Mouse (Mus musculus) embryonic facial prominence, embryonic 11.5 days (tissue): ENCODE measurements around the gene D10Wsu102e. TPM values are rescaled to one million over a fixed set of nuclear protein-coding genes. Genes with fewer than 3 reads are reported as not detected.
"Not testable (repeated sequence)": the region's sequence is repeated elsewhere in the genome, so short reads cannot be mapped to it uniquely, and the experiment has no call there.

Experiments
- ATAC-seq: fragments of 200-750 bp; cut with Nextera tagmentation; replicated peaks from 2 replicates; pipeline ENCODE4 v1.8.0; 2017; ENCODE audit warnings: low read depth; ENCODE audit not compliant: insufficient number of reproducible peaks, low FRiP score, low TSS enrichment
- DNase-seq: peaks from one replicate; pipeline ENCODE4 v3.0.0-alpha.2; 2015; ENCODE audit warnings: low spot score
- H3K27ac ChIP-seq: fragments of 300-500 bp; sonication (generic); replicated peaks from 2 replicates; pipeline ENCODE4 v1.5.1; 2014; ENCODE audit warnings: mild to moderate bottlenecking, low read depth, low read length, control low read depth
- H3K27me3 ChIP-seq: fragments of 300-500 bp; sonication (generic); 2 replicates; pipeline ENCODE4 v1.6.1; 2014; ENCODE audit warnings: mild to moderate bottlenecking, low read length, moderate library complexity, mixed read lengths; ENCODE audit not compliant: control insufficient read depth, insufficient read depth
- H3K36me3 ChIP-seq: fragments of 300-500 bp; sonication (generic); replicated peaks from 2 replicates; pipeline ENCODE4 v1.6.1; 2014; ENCODE audit warnings: low read depth, mild to moderate bottlenecking, low read length, moderate library complexity, mixed read lengths; ENCODE audit not compliant: control insufficient read depth, insufficient read depth
- H3K4me1 ChIP-seq: fragments of 300-500 bp; sonication (generic); 2 replicates; pipeline ENCODE4 v1.6.1; 2014; ENCODE audit warnings: low read length, mixed read lengths; ENCODE audit not compliant: control insufficient read depth, insufficient read depth
- H3K4me2 ChIP-seq: fragments of 300-500 bp; sonication (generic); 2 replicates; pipeline ENCODE4 v1.6.1; 2014; ENCODE audit warnings: low read depth, mild to moderate bottlenecking, control low read depth, low read length, moderate library complexity
- H3K4me3 ChIP-seq: fragments of 300-500 bp; sonication (generic); 2 replicates; pipeline ENCODE4 v1.5.1; 2014; ENCODE audit warnings: low read depth, low read length, control low read depth
- H3K9ac ChIP-seq: fragments of 300-500 bp; sonication (generic); replicated peaks from 2 replicates; pipeline ENCODE4 v1.6.1; 2014; ENCODE audit warnings: mild to moderate bottlenecking, control low read depth, low read length
- H3K9me3 ChIP-seq: fragments of 300-500 bp; sonication (generic); replicated peaks from 2 replicates; pipeline ENCODE4 v1.6.1; 2016; ENCODE audit warnings: mild to moderate bottlenecking, low read length, inconsistent platforms, mixed read lengths; ENCODE audit not compliant: control insufficient read depth
- WGBS: fragments of 180-500 bp; shearing (Covaris S2); extraction: QIAGEN DNeasy Blood & Tissue Kit; methylation state at CpG from one replicate; pipeline ENCODE4 v1.1.7; 2014; 5-methylcytosine and 5-hydroxymethylcytosine counted together
- polyA plus RNA-seq: library from polyadenylated mRNA; unstranded; fragments of >200 nt; fragmentation: Nextera tagmentation; extraction: Ambion mirVana; gene quantifications from 2 replicates; pipeline ENCODE4 v1.2.1, GENCODE M21; 2014

Gene D10Wsu102e
- polyA plus RNA-seq, 1 experiment from 2014 or later: 1.00 TPM

- H3K27me3 ChIP-seq, ATAC-seq: not testable (repeated sequence)
Measured at GRCm38 (mm10) chr10:83418466-83418865, 58.4 kb downstream of the D10Wsu102e start.

GRCm38 (mm10) chr10:83448582-83448981 is 88.6 kb downstream of the D10Wsu102e start:
- WGBS: 96% methylated on average over 7 of the region's 7 CpGs
- H3K4me3 ChIP-seq: no peak overlapping the region
- no peaks in the 10 kb centered on the region for H3K36me3 ChIP-seq
- no peak overlapping the region for H3K9ac ChIP-seq
- no peaks in the 10 kb centered on the region for H3K9me3 ChIP-seq
- H3K27ac ChIP-seq: no peak overlapping the region
- DNase-seq (no peak), ATAC-seq (no peak)
- H3K4me2 ChIP-seq: no peak overlapping the region
- H3K27me3 ChIP-seq: no peaks in the 10 kb centered on the region
- no peaks in the 10 kb centered on the region for H3K4me1 ChIP-seq

More at GRCm38 (mm10) chr10:83418466-83418865, 58.4 kb downstream of the D10Wsu102e start:
- DNase-seq, H3K4me1 ChIP-seq, H3K9ac ChIP-seq, H3K27ac ChIP-seq, H3K9me3 ChIP-seq, H3K36me3 ChIP-seq, H3K4me2 ChIP-seq, H3K4me3 ChIP-seq: not testable (repeated sequence)
- 95% methylated on average over 16 of the region's 16 CpGs for WGBS

- DNase-seq (no peak), ATAC-seq (no peak)
- no peak overlapping the region for H3K4me3 ChIP-seq
- H3K4me1 ChIP-seq: no peaks in the 10 kb centered on the region
- H3K9ac ChIP-seq: no peak overlapping the region
- no peak overlapping the region for H3K4me2 ChIP-seq
- H3K27me3 ChIP-seq: no peaks in the 10 kb centered on the region
- no peak overlapping the region for H3K27ac ChIP-seq
- no peaks in the 10 kb centered on the region; the same call in none of the 2 replicates for H3K9me3 ChIP-seq
- H3K36me3 ChIP-seq: no peaks in the 10 kb centered on the region
- WGBS: 88% methylated on average over 3 of the region's 3 CpGs
Measured at GRCm38 (mm10) chr10:83457531-83457930, 97.5 kb downstream of the D10Wsu102e start.

GRCm38 (mm10) chr10:83475226-83475625 is 115.2 kb downstream of the D10Wsu102e start:
- no peaks in the 10 kb centered on the region for H3K36me3 ChIP-seq
- no peak overlapping the region for H3K27ac ChIP-seq
- ATAC-seq (no peak), DNase-seq (no peak)
- WGBS: 91% methylated on average over 13 of the region's 13 CpGs
- no peaks in the 10 kb centered on the region for H3K9me3 ChIP-seq
- H3K4me2 ChIP-seq: no peak overlapping the region
- no peaks in the 10 kb centered on the region for H3K27me3 ChIP-seq
- H3K9ac ChIP-seq: no peak overlapping the region
- no peaks in the 10 kb centered on the region for H3K4me1 ChIP-seq
- H3K4me3 ChIP-seq: no peak overlapping the region

DNA sequence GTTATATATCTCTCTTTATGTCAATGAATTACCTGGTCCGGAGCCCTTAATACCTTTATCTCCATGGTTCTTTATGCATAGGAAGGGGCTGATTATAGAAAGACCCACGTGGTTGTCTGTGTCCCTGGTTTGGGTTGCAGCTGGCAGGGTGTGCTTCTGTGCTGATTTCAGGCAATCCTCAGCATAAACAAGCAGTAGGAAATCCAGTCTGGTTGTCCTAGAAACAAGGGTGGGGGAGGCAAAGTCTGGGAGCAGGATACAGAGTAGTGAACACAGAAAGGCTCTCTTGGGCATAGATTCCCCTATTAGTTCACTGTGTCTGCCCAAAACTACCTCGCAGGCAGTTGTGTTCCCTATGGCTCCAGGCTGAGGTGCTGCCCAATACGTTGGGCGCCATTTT is 117.3 kb downstream of the D10Wsu102e start:
- H3K4me1 ChIP-seq: no peaks in the 10 kb centered on the region
- no peak overlapping the region for H3K4me3 ChIP-seq
- no peaks in the 10 kb centered on the region for H3K9me3 ChIP-seq
- ATAC-seq: no peak
- no peaks in the 10 kb centered on the region for H3K27me3 ChIP-seq
- H3K4me2 ChIP-seq: no peak overlapping the region
- no peak overlapping the region for H3K27ac ChIP-seq
- no peak overlapping the region for H3K9ac ChIP-seq
- WGBS: 87% methylated on average over 5 of the region's 5 CpGs
- no peak for DNase-seq
- no peaks in the 10 kb centered on the region for H3K36me3 ChIP-seq

DNA sequence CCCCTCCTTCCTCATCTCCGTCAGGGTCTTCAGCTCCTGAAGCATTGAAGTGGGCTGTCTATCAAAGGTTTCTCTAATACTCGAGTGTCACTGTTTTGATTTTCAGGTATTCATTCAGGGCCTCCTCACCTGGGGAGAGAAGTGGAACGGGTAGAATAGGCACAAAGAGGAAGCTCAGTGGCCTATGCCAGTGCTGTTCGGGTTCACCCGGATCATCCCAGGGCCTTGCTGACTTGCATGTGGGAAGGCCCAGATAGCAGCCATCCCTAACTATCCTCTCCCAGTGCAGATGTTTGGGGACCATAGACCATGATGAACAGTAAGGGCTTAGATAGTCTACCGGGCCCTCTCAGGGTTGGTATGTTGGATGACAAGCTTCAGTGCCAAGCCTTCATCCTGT is 130.5 kb downstream of the D10Wsu102e start:
- Histone ChIP-seq H3K4me2 (no peak overlapping the region), H3K9ac (no peak overlapping the region), H3K36me3 (no peaks in the 10 kb centered on the region), H3K27ac (no peak overlapping the region), H3K9me3 (no peaks in the 10 kb centered on the region), H3K27me3 (no peaks in the 10 kb centered on the region), H3K4me3 (no peak overlapping the region), H3K4me1 (no peaks in the 10 kb centered on the region)
- ATAC-seq: no peak
- no peak for DNase-seq
- WGBS: 90% methylated on average over 6 of the region's 6 CpGs

GRCm38 (mm10) chr10:83497321-83497720 is 137.3 kb downstream of the D10Wsu102e start:
- H3K4me3 ChIP-seq: no peak overlapping the region
- H3K27ac ChIP-seq: no peak overlapping the region
- H3K4me1 ChIP-seq: no peaks in the 10 kb centered on the region
- H3K9me3 ChIP-seq: no peaks in the 10 kb centered on the region
- H3K36me3 ChIP-seq: no peaks in the 10 kb centered on the region
- H3K27me3 ChIP-seq: no peaks in the 10 kb centered on the region
- DNase-seq (no peak), ATAC-seq (no peak)
- no peak overlapping the region for H3K4me2 ChIP-seq
- no peak overlapping the region for H3K9ac ChIP-seq
- 84% methylated on average over 13 of the region's 13 CpGs for WGBS

- WGBS: 65% methylated on average over 8 of the region's 8 CpGs
- no peaks in the 10 kb centered on the region for H3K9me3 ChIP-seq
- ATAC-seq: no peak
Measured at GRCm38 (mm10) chr10:83508962-83509660, 149.1 kb downstream of the D10Wsu102e start.

More at GRCm38 (mm10) chr10:83508962-83509660, 149.1 kb downstream of the D10Wsu102e start:
- Histone ChIP-seq H3K36me3 (no peaks in the 10 kb centered on the region), H3K4me3 (no peak overlapping the region), H3K4me2 (no peak overlapping the region), H3K4me1 (no peaks in the 10 kb centered on the region), H3K27ac (no peak overlapping the region), H3K27me3 (no peaks in the 10 kb centered on the region), H3K9ac (no peak overlapping the region)
- peak; percentile 14 for DNase-seq
